Mouse (Mus musculus) mouse trophoblast stem cell (cell line): ENCODE data around the gene Rbm38.

Source experiments
- in situ Hi-C, 2 experiments: fragments of 300-500 bp; cut with MseI, MboI; formaldehyde crosslinking; loops; 2 replicates in 1 of 2; 3 replicates in 1 of 2; pipeline ENCODE4 v1.15.1; 2025

Gene Rbm38

DNA sequence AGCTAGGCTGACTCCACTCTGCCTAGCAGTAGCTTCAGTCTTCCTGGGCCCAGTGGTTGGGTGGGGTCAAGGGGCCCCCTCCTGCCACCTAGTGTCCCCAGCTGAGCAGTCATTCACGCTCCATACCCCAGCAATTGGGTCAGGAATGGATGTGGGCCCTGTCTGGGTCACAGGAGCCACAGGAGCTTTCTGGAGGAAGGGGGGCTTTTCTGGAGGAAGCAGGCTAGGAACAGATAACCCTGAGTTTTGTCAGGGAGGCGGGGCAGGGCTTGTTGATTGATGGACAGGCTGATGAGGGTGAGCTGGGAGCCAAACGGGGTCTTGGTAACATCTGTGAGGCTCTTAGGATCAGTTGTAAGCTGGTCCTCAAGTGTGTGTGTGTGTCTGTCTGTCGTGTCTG is 16.3 kb downstream of the Rbm38 start:
- in situ Hi-C loops = no loop called here

DNA sequence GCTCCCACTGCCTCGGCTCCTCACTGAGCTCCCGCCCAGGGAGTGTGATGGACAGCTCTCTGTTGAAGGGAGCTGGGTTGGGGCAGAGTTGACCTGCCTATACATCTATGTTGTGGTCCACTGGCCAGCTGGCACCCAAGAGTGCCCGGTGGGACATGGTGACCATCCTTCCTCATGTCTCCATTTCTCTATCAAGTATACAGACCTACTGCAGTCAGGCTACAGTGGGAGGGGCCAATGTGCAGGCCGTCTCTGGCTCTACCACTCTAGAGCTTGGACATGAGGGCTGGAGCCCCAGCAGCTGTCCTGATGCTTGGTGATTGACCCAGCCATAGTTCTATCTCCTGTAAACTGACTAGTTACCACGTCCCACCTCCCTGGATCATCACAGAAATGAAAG is 17.0 kb downstream of the Rbm38 start:
- in situ Hi-C loops = no loop called here

DNA sequence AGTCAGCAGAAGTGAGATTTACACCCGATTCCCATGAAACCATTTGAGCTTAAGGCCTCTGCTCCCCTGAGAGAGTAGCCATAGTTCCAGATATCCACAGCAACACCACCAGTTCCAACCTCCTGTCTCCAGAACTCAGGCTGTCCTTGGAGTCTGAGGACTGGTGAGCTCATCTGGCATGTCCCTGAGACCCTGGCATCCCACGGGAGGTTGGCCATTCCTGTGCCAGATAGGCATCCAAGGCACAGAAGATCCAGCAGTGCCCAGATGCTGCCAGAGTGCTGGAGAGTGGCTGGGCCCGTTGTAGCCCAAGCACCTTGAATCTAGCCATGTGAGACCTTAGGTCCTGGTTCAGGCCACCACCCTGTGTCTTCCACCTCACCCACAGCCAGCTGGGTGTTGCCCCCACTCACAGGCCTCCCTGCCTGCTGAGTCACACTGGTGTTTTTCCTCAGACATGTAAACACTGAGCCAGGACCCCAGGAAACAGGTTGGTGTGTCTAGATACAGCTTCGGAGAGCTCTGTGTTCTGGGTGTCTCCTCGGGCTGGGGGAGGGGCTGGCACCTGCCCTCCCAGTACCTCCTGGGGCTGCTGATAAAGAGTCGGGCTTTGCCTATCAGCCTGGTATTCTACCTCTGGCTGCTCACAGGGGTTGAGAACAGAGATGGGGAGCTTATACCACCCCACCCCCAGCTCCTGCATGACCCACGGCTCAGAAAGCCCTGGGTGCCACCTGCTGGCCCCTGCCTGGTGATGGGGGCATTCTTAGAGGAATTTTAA is 17.7 kb downstream of the Rbm38 start:
- in situ Hi-C loops = no loop called here

DNA sequence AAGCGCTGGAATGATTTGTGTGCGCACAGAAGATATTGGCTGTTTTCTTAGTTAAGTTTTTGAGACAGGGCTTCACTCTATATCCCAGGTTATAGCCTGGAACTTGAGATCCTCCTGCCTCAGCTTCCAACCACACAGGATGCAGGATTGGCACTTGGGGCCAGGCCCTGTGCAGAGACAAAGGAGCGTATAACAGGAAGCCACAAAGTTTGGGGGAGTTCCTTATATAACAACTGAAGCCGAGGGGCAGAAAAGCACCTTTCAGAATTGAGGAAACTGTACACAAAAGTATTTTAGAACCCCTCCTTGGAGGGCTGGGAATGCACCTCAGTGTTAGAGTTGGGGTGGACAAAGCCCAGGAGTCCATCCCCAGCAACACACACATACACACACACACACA is 18.7 kb downstream of the Rbm38 start:
- in situ Hi-C loops = no loop called here

DNA sequence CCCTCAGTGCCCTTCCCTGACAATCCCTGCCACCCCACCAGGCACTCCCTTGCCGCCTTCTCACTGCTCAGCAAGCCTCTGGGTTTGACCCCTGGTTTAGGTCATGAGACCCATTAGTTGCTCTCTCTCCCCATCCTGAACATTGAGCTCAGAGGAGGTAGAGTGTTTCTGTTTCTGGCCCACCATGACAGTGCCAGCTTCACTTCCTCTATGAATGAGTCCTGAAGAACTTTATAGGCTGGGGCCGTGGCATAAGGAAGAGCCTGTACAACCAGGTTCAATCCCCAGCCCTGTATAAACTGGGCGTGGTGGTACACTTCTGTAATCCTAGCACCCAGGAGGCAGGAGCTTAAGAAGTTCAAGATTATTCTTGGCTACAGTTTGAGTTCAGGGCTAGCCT is 20.5 kb downstream of the Rbm38 start:
- in situ Hi-C loops = loop anchor here in 1 of 2 experiments (5.0 kb wide), 1 partner anchor 36 kb away; no protein-coding TSS in a partner anchor

DNA sequence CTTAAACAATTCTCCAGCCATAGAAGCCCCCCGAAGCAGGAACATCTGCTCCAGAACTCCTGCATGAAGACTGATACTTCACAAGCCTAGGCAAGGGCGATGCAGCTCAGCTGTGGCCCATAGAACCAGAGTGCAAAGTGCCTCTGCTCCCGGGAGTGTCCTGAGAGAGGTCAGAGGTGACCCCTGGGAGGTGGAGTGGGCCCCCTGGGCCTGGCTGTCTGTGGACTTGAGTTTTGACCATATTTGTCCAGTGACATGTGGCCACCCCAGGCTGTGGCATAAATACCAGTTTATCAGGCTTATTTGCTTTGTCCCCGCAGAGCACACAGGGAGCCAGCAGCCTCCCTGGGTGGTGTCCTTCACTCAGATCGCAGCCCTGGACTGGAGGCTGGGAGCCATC is 20.9 kb downstream of the Rbm38 start:
- in situ Hi-C loops = loop anchor here in 1 of 2 experiments (5.0 kb wide), 1 partner anchor 36 kb away; no protein-coding TSS in a partner anchor

DNA sequence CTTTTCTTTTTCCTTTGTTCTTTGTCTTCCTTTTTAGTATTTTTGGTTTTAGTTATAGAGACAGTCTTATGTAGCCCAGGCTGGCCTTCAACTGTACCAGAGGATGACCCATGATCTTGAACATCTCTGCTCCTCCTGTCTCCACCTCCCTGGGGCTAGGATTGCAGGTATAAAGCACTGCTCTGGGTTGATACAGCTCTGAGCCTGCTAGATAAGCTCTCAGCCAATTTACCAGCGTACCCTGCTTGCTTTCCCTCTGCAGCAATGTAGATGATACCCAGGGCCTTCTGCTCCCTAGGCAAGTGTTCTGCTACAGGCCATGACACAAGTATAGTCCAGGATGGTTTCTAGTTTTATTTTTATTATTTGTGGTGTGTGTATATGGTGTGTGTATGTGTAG is 21.6 kb downstream of the Rbm38 start:
- in situ Hi-C loops = loop anchor here in 1 of 2 experiments (5.0 kb wide), 1 partner anchor 35 kb away; no protein-coding TSS in a partner anchor

DNA sequence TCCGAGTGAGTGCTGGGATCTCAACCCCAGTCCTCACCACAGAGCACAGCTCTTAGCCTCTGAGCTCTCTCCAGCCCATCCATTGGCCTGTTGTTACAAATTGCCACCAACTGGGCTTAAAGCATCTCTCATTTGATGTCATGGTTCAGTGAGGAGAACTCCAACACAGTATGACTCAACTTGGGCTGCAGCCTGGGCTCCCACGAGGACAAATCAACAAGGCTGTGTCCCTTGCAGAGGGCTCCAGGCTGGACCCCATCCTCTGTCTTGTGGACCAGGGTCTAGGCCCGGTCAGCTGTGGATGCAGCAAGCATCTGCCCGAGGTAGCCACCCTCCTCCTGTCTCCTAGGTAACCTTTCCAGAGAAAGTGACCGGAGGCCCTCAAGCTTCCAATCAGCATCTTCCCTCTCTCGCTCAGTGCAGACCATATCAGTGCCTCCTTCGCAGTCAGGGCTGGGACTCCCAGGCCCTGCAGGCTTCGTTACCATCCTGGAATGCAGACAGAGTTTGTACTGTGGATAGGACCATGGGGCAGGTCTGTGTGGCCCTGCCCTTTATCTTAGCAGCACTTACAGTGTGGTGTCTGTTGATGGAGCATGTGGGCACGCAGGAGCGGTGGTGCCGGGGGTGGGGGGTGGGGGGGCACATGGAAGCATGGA is 22.3 kb downstream of the Rbm38 start:
- in situ Hi-C loops = loop anchor here in 1 of 2 experiments (5.0 kb wide), 1 partner anchor 35 kb away; no protein-coding TSS in a partner anchor

DNA sequence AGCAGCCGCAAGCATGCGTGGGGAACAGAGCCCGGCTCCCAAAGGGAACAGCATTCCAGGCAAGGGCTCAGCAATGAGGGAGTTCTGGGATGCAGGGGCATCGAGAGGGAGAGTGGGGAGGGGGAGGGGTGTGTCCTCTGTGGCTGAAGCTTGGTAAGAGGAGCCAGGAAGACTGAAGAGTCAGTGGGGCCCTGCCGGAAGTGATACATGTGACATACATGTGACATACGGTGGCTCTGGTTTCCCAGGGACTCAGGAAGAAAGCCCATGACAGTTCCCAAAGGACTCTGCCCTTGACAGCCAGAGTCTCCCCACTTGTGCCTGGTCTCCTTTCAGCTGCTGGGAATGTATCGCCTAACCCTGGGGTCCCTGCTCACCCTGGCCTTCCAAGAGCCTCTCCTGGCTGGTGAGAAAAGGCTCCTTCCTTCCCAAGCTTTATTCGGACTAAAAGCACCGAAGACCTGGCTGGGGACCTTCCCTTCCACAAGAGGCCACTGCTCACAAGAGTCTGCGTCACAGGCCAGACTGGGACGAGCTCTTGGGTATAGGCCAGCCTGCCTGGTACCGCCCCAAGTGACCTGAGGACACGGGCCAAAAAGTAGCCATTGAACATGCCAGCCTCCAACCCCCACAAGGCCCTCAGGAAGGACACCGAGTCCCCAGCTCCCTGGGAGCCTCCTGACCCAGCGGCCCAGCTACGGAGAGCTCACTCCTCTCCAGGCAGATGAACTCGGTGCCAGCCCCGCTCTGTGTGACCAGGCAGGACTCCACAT is 24.1 kb downstream of the Rbm38 start:
- in situ Hi-C loops = loop anchor here in 1 of 2 experiments (5.0 kb wide), 1 partner anchor 33 kb away; no protein-coding TSS in a partner anchor

DNA sequence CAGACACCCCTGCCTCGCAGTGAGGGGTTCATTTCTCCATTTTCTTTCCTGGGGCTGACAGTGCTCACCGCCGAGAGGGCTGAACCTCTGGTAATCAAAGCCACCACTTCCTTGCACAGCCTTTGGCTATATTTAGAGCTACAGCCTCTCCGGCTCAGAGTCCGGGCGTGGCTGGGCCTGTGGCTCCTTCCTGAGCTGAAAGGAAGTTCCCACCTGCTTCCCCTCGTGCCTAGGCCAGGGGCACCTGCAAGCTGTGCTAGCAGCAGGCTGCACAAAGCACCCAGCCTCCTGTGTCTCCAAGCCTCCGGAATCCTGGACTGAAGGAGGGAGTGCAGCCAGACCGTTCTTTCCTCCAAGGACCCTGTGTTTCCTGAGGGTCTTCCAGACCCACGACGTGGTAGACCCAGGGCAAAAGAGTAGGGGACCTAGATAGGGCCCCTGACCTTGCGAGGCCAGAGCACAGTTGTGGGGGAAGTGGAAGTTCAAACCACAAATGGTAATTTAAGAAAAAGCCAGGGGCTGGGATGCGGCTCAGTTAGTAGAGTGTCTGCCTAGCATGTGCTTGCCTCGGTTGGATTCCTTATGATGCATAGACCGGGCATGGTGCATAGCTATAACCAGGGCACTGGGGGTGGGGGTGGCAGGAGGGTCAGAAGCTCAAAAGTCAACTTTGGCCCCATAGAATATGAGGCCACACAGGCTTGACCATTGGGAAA is 26.4 kb downstream of the Rbm38 start:
- in situ Hi-C loops = no loop called here

DNA sequence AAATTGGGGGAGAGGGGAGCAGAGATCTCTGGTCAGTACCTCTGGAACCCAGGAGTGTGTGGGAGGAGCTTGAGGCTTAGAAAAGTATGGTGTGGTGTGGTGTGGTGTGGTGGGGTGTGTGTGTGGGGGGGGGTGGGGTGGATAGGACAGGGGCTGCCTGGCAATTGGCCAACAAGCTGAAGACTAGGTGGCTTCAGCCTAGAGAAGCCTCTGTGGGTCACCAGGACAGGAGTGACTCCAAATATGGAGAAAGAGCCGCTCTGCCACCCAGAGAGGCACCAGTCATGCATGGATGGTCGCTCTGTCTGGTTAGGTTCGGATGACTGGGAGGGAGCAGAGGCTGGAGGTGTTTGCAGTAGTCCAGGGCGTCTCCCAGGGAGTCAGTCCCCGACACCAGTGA is 27.2 kb downstream of the Rbm38 start:
- in situ Hi-C loops = no loop called here

DNA sequence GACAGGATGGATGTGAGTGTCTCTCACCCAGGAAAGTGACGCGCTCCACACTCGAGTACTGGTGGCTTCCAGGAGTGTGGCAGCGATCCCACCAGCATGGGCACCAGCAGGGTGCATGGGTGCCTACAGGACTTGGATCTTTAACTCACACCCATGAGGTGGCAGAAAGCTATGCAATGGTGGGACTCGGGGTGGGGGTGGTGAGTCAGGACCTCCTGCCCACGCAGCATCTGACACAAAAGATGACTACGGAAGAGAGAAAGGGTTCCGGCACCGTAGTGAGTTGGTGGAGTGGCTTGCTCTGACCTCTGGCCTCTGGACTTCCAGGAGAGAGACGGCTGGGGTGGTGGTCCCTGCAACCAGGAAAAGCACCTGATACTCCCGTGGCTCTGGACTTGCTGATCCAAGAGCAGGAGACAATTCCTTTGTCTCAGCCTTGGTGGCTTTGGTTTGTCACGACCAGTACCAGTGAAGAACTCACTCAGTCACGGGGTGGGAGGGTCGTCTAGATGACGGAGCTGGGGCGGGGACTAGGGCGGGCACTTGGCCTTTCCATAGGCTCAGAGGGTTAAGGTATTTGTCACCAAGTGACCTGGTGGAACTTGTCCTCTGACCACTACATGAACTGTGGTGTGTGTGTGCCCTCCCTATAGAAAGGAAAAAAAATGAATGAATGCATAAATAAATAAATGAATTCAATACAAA is 27.9 kb downstream of the Rbm38 start:
- in situ Hi-C loops = no loop called here

DNA sequence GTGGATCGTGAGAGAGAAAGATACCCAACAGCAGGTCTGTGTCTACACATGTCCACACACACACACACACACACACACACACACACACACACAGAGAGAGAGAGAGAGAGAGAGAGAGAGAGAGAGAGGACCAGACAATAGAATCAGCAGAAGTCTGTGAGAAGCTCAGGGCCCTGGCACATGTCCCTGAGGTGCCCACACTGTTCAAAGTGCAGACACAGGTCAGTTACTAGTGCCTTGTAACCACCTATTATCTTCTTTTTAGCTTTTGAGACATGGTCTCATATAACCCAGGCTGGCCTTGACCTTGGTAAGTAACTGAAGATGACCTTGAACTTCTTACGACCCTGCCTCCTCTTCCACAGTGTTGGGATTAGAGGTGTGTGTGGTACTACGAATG is 28.9 kb downstream of the Rbm38 start:
- in situ Hi-C loops = no loop called here

DNA sequence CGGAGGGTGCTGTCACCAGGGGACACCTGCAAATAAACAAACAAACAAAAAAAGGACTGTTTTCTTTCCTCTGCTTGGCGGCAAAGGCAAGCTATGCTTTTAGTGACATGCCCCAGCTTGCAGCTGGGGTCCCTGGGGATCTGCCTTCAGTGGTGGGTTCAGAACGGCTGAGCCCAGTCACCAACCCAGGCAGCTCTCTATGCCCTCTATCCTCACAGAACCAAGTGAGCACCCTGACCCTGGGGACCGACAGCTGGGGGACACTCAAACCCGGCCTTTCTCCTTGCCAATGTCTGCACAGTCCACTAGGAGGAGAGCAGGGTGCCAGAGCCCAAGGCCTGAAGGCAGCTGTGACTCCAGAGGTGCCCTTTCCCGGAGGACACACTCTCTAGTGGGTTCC is 29.5 kb downstream of the Rbm38 start:
- in situ Hi-C loops = no loop called here

DNA sequence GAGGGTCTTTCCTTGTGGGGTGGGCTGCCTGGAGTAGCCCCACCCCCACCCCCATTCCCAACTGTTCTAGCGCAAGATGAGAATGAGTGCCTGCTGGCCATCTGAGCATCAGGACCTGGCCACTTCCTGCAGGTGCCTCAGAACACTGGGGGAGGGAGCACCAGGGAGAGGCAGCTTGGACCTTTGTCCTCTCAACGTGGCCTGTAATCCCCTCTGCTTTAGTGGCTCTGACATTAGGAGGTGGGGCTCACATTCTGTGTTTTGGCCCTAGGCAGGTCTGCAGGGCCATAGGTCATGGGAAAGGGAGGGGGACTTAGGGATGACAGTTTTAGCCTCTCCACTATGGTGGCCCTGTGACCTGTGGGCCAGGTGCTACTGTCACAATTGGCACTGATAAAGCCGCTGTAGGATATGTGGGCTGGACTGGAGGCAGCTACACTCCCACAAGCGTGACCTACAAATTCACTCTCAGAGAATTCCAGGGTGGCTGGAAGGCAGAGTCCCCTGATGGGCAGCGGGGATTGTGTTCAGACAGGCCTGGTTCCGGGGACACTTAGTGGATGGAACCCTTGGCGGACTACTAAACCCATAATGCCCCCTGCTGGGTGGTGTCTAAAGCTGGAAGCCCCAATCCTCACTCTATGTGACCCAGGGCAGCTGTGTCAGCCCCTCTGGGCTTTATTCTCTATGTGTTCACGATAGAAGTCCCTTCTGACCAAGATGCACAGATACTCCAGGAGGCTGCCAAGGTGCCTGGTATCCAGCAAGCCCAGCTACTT is 30.5 kb downstream of the Rbm38 start:
- in situ Hi-C loops = no loop called here

DNA sequence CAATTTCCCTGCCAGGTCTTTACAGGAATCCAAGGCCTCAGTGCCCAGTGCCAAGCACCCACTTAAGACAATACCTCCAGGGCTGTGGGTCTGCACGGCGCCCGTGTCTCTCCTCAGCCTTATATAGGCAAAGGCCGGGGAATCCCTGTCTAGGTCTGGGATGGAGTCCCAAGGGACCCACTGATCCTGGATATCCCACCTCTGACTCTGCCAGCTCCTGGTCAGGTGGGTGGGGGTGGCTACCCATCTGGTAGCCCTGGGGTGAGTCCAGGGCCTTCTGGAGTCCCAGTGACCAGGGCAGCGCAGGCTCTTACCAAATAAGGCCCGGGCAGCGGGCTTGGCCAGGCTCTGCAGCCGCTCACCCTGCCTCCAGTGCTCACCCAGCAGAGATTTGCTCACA is 32.6 kb downstream of the Rbm38 start:
- in situ Hi-C loops = no loop called here

DNA sequence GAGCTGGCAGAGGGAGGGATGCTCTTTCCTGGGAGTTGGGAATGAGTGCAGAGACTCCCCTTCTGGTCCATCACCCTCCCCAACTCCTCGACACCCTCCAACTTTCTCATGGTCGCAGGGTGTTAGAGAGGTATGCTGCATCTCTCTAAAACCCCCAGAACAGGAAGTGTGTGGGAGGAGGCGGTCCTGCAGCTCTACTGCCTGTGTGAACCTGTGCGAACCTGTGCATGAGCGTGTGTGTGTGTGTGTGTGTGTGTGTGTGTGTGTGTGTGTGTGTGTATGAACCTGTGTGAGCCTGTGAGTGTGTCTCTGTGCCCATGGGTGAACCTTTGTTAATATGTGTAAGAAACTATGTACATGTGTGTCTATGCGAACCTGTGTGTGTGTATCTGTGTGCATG is 33.5 kb downstream of the Rbm38 start:
- in situ Hi-C loops = no loop called here

DNA sequence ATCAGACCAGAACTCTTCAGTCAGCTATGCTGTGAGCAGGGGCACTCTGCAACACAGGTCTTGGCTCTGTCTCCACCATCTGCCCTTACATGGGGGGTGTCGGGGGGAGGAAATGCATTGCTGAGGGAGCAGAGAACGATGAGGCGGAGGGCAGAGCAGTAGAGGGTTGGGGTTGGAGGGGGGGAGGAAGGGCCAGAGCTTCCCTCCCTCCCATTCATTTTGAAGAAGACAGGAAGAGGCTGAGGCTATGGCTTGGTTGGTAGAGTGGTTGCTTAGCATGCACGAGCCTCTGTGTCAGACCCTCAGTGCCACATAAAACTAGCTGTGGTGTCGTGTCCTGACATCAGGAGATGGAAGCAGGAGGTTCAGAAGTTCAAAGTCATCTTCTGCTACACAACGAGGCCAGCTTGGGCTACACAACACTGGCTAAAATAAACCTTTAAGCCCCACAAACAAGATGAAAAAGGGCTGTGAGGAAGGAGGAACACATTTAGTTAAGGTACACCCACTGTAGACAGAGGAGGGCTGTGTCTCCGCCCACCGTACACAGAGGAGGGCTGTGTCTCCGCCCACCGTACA is 36.1 kb downstream of the Rbm38 start:
- in situ Hi-C loops = no loop called here

DNA sequence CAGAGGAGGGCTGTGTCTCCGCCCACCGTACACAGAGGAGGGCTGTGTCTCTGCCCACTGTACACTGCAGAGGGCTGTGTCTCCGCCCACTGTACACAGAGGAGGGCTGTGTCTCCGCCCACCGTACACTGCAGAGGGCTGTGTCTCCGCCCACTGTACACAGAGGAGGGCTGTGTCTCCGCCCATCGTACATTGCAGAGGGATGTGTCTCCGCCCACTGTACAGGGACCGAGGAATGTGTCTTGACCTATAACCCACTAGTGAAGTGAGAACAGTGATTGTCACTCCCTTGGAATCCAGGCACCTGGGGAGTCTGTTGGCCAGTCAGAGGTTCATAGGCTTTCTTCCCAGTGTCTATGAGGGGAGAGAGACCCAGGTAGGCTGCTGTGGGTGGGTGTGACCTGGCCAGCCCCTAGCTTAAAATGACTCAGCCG is 36.6 kb downstream of the Rbm38 start:
- in situ Hi-C loops = no loop called here

DNA sequence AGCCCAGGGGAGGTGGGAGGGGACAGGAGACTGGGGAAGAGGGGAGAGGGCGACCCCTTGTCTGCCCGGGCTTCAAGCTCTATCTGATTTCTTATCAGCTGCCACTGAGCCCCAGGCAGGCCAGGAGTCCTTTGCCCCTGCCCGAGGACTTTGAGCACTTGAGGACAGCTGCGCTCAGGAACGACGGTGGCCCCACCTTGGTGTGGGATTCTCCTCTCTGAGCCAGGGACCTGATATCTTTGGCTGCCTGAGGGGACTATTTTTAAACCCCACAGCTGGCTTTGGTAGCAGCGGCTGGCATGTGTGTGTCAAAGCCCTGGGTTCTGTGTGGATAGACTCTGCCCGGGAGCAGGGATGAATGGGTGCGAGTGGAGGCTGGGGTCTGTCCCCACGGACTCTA is 37.3 kb downstream of the Rbm38 start:
- in situ Hi-C loops = no loop called here
